9 mouse cellular contexts compared by ENCODE assay signal in genomic region chr13:29202562-29202961, GRCm38 (mm10).
DNase-seq lines count a peak whose midpoint lies in the region; ATAC-seq and TF ChIP-seq lines count a peak whose summit lies in the region.
"Had no signal": no experiment of that assay in that cellular context is flagged by ENCODE, and none has a peak within 500 bp of the region (broad histone marks: within the 10 kb centered on the region; RNA-seq: fewer than 3 reads in every experiment).

No protein-coding gene starts in this region.

- no peak overlapping the region for H3K4me2 ChIP-seq in intestine, postnatal 0 days (replicated peaks; ENCODE audit: low read depth)
- H3K4me2 ChIP-seq: embryonic facial prominence, embryonic 12.5 days had no signal

- intact Hi-C loops in gastrocnemius, postnatal 36 days (cut with DNase I): no loop called here

- no peaks in the 10 kb centered on the region for H3K36me3 ChIP-seq in intestine, postnatal 0 days (ENCODE audit: control insufficient read depth, insufficient read depth)
- H3K36me3 ChIP-seq: embryonic facial prominence, embryonic 12.5 days had no signal

- H3K4me1 ChIP-seq in intestine, postnatal 0 days (replicated peaks; ENCODE audit: control insufficient read depth, insufficient read depth, low read length): no peaks in the 10 kb centered on the region

- no peaks in the 10 kb centered on the region for H3K27me3 ChIP-seq in intestine, postnatal 0 days (replicated peaks; ENCODE audit: control insufficient read depth, insufficient read depth, low read length)
- H3K27me3 ChIP-seq: embryonic facial prominence, embryonic 12.5 days had no signal

- ATAC-seq in intestine, postnatal 0 days: 0 out of 2 replicates have a peak, but pooled peaks have one; percentile 31

- no peak overlapping the region for H3K27ac ChIP-seq in intestine, postnatal 0 days (ENCODE audit: low read depth, low read length)
- H3K27ac ChIP-seq: embryonic facial prominence, embryonic 12.5 days had no signal

- peak; percentile 30 for DNase-seq in right cerebral cortex, postnatal 4 days
- no peak for DNase-seq in right cerebral cortex, adult 2 months (ENCODE audit: low spot score in 2 of 2)
- peak; percentile 29 to 52 for DNase-seq in gastrocnemius, postnatal 36 days
- no peak for DNase-seq in thymus, adult 18-20 months
- DNase-seq in cerebellum, adult 9-11 months: no peak
- DNase-seq in retina, postnatal 1 day: no peak

- 51% methylated on average over 2 of the region's 2 CpGs for WGBS in intestine, postnatal 0 days

- H3K4me3 ChIP-seq in intestine, postnatal 0 days (ENCODE audit: low read depth, low read length): no peak overlapping the region
- H3K4me3 ChIP-seq: embryonic facial prominence, embryonic 12.5 days; myocyte had no signal

- no peak overlapping the region for H3K9ac ChIP-seq in intestine, postnatal 0 days (ENCODE audit: low read depth, low read length)
- H3K9ac ChIP-seq: embryonic facial prominence, embryonic 12.5 days had no signal

- no peaks in the 10 kb centered on the region for H3K9me3 ChIP-seq in intestine, postnatal 0 days (ENCODE audit: control insufficient read depth)
- H3K9me3 ChIP-seq: embryonic facial prominence, embryonic 12.5 days had no signal

- TF ChIP-seq CTCF in intestine, postnatal 0 days (IDR thresholded peaks at IDR 0.05; ENCODE audit: low read depth): no peak

Comparison
In these comparisons a context has a peak if more than half of its experiments do, and no peak if none do; other contexts are left out.
1. DNase-seq: peak in right cerebral cortex, postnatal 4 days (single experiment) and gastrocnemius, postnatal 36 days (2 of 2); none in right cerebral cortex, adult 2 months (0 of 2), thymus, adult 18-20 months (0 of 2), cerebellum, adult 9-11 months (single experiment) and retina, postnatal 1 day (single experiment).